Mouse (Mus musculus) heart, postnatal 0 days (tissue): ENCODE measurements at regions not wholly inside any gene's neighbourhood (a gene's known extent, or its start where the extent isn't known, plus 50 kb on each side); places are given as distances from the start of the nearest gene placed in this dataset.

Source experiments
- ATAC-seq: fragments of 200-750 bp; cut with Nextera tagmentation; 2 replicates; pipeline ENCODE4 v1.8.0; 2017; ENCODE audit warnings: low read depth, moderate number of reproducible peaks, moderate library complexity; ENCODE audit not compliant: insufficient read depth
- DNase-seq: peaks from one replicate; pipeline ENCODE4 v3.0.0-alpha.2; 2016; ENCODE audit warnings: low spot score
- H3K27ac ChIP-seq: fragments of 300-500 bp; sonication (generic); 2 replicates; pipeline ENCODE4 v1.5.1; 2014; ENCODE audit warnings: low read depth, mild to moderate bottlenecking
- H3K27me3 ChIP-seq: fragments of 300-500 bp; sonication (generic); 2 replicates; pipeline ENCODE4 v1.6.1; 2014; ENCODE audit warnings: low read length, mixed read lengths; ENCODE audit not compliant: control insufficient read depth, insufficient read depth
- H3K36me3 ChIP-seq: fragments of 300-500 bp; sonication (generic); replicated peaks from 2 replicates; pipeline ENCODE4 v1.6.1; 2014; ENCODE audit warnings: low read length, mixed read lengths; ENCODE audit not compliant: control insufficient read depth, insufficient read depth
- H3K4me1 ChIP-seq: fragments of 300-500 bp; sonication (generic); 2 replicates; pipeline ENCODE4 v1.6.1; 2014; ENCODE audit warnings: antibody characterized with exemption; ENCODE audit not compliant: control insufficient read depth, insufficient read depth
- H3K4me2 ChIP-seq: fragments of 300-500 bp; sonication (generic); 2 replicates; pipeline ENCODE4 v1.6.1; 2014; ENCODE audit warnings: low read depth, mild to moderate bottlenecking, low read length, moderate library complexity
- H3K4me3 ChIP-seq: fragments of 300-500 bp; sonication (generic); 2 replicates; pipeline ENCODE4 v1.5.1; 2014; ENCODE audit warnings: low read depth, low read length
- H3K9ac ChIP-seq: fragments of 300-500 bp; sonication (generic); replicated peaks from 2 replicates; pipeline ENCODE4 v1.6.1; 2014; ENCODE audit warnings: low read depth, low read length, mixed read lengths
- H3K9me3 ChIP-seq: fragments of 300-500 bp; sonication (generic); replicated peaks from 2 replicates; pipeline ENCODE4 v1.6.1; 2016; ENCODE audit warnings: low read length; ENCODE audit not compliant: control insufficient read depth
- CTCF ChIP-seq: IDR thresholded peaks from 2 replicates; pipeline ENCODE4 v1.5.1; 2016; ENCODE audit warnings: antibody characterized with exemption, control low read depth, low read depth
- EP300 ChIP-seq: IDR thresholded peaks from 2 replicates; pipeline ENCODE4 v1.6.1; 2016; ENCODE audit warnings: antibody characterized with exemption, low read depth
- WGBS: fragments of 180-500 bp; shearing (Covaris S2); extraction: QIAGEN DNeasy Blood & Tissue Kit; methylation state at CpG from one replicate; pipeline ENCODE4 v1.1.7; 2014; 5-methylcytosine and 5-hydroxymethylcytosine counted together

GRCm38 (mm10) chr8:127662776-127663499 is 599.2 kb downstream of the Pard3 start:
- no peaks in the 10 kb centered on the region for H3K27me3 ChIP-seq
- DNase-seq (no peak), ATAC-seq (no peak)
- no peak overlapping the region for H3K4me2 ChIP-seq
- H3K36me3 ChIP-seq: no peaks in the 10 kb centered on the region
- H3K27ac ChIP-seq: no peak overlapping the region
- no peaks in the 10 kb centered on the region for H3K9me3 ChIP-seq
- no peak overlapping the region for H3K9ac ChIP-seq
- no peak overlapping the region for H3K4me3 ChIP-seq
- WGBS: 89% methylated on average over 2 of the region's 2 CpGs
- TF ChIP-seq CTCF (no peak), EP300 (no peak)
- no peaks in the 10 kb centered on the region for H3K4me1 ChIP-seq

DNA sequence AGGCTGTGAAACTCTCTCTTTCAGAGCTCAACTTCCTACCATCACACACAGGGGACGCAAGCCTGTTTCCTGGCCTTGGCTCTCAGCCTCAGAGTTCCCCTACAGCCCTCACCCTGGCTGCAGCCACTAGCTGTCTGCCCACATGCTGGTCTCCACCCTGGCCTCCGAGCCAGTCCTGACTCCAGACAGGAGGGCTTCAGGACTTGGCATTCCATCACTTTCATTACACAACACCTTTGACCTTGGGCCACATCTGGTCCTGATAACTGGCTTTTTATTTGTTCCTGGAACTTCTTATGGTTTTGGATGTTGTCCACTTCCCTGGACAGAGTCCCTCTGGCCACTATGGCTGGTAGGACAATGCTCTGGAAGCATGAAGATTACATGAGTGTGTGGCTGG is 602.9 kb downstream of the Pard3 start:
- H3K27ac ChIP-seq: no peak overlapping the region
- 58% methylated on average over 2 of the region's 2 CpGs for WGBS
- no peaks in the 10 kb centered on the region for H3K9me3 ChIP-seq
- no peaks in the 10 kb centered on the region for H3K4me1 ChIP-seq
- peak; percentile 6 for DNase-seq
- ATAC-seq: peak; percentile 24; the same call in 1 of the 2 replicates
- no peaks in the 10 kb centered on the region for H3K27me3 ChIP-seq
- H3K4me3 ChIP-seq: no peak overlapping the region
- no peak overlapping the region for H3K9ac ChIP-seq
- no peaks in the 10 kb centered on the region for H3K36me3 ChIP-seq
- TF ChIP-seq EP300 (no peak), CTCF (no peak)
- no peak overlapping the region for H3K4me2 ChIP-seq

DNA sequence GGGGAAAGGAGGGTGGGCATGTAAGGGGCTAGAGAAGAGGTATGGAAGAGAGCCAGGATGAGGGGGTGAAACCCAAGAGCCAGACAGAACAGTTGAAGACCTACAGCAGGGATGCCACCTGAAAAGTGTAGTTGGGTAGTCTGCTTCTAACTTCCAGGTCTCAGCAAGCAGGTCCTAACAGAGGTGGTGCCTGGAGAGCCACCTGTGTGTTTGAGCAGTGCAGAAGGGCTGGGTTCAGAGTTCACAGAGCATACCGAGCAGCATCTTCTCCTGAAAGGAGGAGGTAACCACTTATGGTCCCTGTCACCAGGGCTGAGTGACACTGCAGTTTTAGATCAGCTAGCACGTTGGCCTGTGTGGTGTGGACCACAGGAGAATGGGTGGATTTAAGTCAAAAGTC is 605.3 kb downstream of the Pard3 start:
- TF ChIP-seq CTCF (no peak), EP300 (no peak)
- H3K9ac ChIP-seq: no peak overlapping the region
- 29% methylated on average over 2 of the region's 2 CpGs for WGBS
- no peak overlapping the region for H3K27ac ChIP-seq
- no peaks in the 10 kb centered on the region for H3K9me3 ChIP-seq
- DNase-seq (no peak), ATAC-seq (no peak)
- H3K4me3 ChIP-seq: no peak overlapping the region
- no peaks in the 10 kb centered on the region for H3K4me1 ChIP-seq
- no peak overlapping the region for H3K4me2 ChIP-seq
- no peaks in the 10 kb centered on the region for H3K27me3 ChIP-seq
- H3K36me3 ChIP-seq: no peaks in the 10 kb centered on the region

GRCm38 (mm10) chr8:127674063-127674462 is 610.4 kb downstream of the Pard3 start:
- no peak for TF ChIP-seq EP300
- TF ChIP-seq CTCF: no peak
- 48% methylated on average over 1 of the region's 1 CpGs for WGBS
- H3K27ac ChIP-seq: no peak overlapping the region

GRCm38 (mm10) chr8:127675377-127675776 is 611.7 kb downstream of the Pard3 start:
- Histone ChIP-seq H3K9me3 (no peaks in the 10 kb centered on the region), H3K36me3 (no peaks in the 10 kb centered on the region), H3K27ac (no peak overlapping the region), H3K4me1 (no peaks in the 10 kb centered on the region), H3K4me2 (no peak overlapping the region), H3K27me3 (no peaks in the 10 kb centered on the region), H3K9ac (no peak overlapping the region), H3K4me3 (no peak overlapping the region)
- no peak for ATAC-seq
- TF ChIP-seq CTCF (no peak), EP300 (no peak)
- WGBS: 90% methylated on average over 4 of the region's 4 CpGs
- DNase-seq: no peak

More at GRCm38 (mm10) chr8:127674063-127674462, 610.4 kb downstream of the Pard3 start:
- no peaks in the 10 kb centered on the region for H3K27me3 ChIP-seq
- no peaks in the 10 kb centered on the region for H3K9me3 ChIP-seq
- H3K4me2 ChIP-seq: no peak overlapping the region
- no peak overlapping the region for H3K9ac ChIP-seq
- DNase-seq (peak; percentile 14), ATAC-seq (no peak)
- no peak overlapping the region for H3K4me3 ChIP-seq
- H3K4me1 ChIP-seq: no peaks in the 10 kb centered on the region
- H3K36me3 ChIP-seq: no peaks in the 10 kb centered on the region

- Histone ChIP-seq H3K4me2 (no peak overlapping the region), H3K4me3 (no peak overlapping the region), H3K27me3 (no peaks in the 10 kb centered on the region), H3K9me3 (no peaks in the 10 kb centered on the region), H3K27ac (no peak overlapping the region), H3K4me1 (no peaks in the 10 kb centered on the region), H3K36me3 (no peaks in the 10 kb centered on the region), H3K9ac (no peak overlapping the region)
- no peak for DNase-seq
- no peak for TF ChIP-seq EP300
- no peak for TF ChIP-seq CTCF
- 64% methylated on average over 3 of the region's 3 CpGs for WGBS
- ATAC-seq: no peak
Observed at GRCm38 (mm10) chr8:127680205-127680604, 616.5 kb downstream of the Pard3 start.
